Mouse (Mus musculus) bone marrow macrophage, adult 2 months (primary cell): ENCODE measurements around the gene Dguok. TPM values are rescaled to one million over a fixed set of nuclear protein-coding genes. Genes with fewer than 3 reads are reported as not detected.

ENCODE experiments used
- H3K27ac ChIP-seq: 2 replicates; pipeline ENCODE4 v1.5.1; 2012; ENCODE audit warnings: low read depth, low read length; ENCODE audit not compliant: insufficient read depth
- H3K4me1 ChIP-seq: 2 replicates; pipeline ENCODE4 v1.6.1; 2012; ENCODE audit warnings: low read length; ENCODE audit not compliant: control insufficient read depth, insufficient read depth
- H3K4me3 ChIP-seq: 2 replicates; pipeline ENCODE4 v1.5.1; 2012; ENCODE audit warnings: mild to moderate bottlenecking, low read length, moderate library complexity; ENCODE audit not compliant: insufficient read depth
- CTCF ChIP-seq: IDR thresholded peaks from 2 replicates; pipeline ENCODE4 v1.5.1; 2012; ENCODE audit warnings: low read depth, mild to moderate bottlenecking, low read length, moderate library complexity
- POLR2A ChIP-seq: IDR thresholded peaks from 2 replicates; pipeline ENCODE4 v1.6.1; 2012; ENCODE audit warnings: mild to moderate bottlenecking, low read depth, low read length, borderline replicate concordance
- polyA plus RNA-seq: library from polyadenylated mRNA; stranded (reverse); fragments of >200 nt; gene quantifications from 2 replicates; pipeline ENCODE4 v1.2.4, GENCODE M21; 2012; ENCODE audit not compliant: missing spikeins, insufficient read depth, insufficient read length

Gene Dguok
- polyA plus RNA-seq, 1 experiment: 61.5 TPM

DNA sequence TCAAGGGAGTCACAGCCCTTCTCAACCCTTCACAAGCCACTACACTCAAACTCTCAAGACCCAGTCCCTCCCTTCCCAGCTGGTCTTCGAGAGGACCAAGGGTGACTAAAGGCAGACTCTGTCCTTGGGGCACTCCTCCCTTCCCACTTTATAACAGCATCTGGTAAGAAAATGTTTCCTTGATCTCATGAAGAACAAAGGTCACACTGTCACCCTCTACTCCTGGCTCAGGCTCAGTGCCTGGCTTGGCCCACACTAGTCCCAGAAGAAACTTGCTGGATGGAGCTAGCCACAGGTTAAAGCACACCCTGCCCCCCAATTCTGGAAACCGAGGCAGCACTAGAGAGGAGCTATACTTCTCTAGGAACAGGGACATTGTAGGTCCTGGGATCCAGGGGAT, 61.0 kb downstream of the Dguok start:
- peaks cover 83% of the 10 kb centered on the region for H3K4me1 ChIP-seq
- no peak overlapping the region for H3K27ac ChIP-seq
- no peak overlapping the region for H3K4me3 ChIP-seq
- no peak for TF ChIP-seq CTCF
- no peak for TF ChIP-seq POLR2A

DNA sequence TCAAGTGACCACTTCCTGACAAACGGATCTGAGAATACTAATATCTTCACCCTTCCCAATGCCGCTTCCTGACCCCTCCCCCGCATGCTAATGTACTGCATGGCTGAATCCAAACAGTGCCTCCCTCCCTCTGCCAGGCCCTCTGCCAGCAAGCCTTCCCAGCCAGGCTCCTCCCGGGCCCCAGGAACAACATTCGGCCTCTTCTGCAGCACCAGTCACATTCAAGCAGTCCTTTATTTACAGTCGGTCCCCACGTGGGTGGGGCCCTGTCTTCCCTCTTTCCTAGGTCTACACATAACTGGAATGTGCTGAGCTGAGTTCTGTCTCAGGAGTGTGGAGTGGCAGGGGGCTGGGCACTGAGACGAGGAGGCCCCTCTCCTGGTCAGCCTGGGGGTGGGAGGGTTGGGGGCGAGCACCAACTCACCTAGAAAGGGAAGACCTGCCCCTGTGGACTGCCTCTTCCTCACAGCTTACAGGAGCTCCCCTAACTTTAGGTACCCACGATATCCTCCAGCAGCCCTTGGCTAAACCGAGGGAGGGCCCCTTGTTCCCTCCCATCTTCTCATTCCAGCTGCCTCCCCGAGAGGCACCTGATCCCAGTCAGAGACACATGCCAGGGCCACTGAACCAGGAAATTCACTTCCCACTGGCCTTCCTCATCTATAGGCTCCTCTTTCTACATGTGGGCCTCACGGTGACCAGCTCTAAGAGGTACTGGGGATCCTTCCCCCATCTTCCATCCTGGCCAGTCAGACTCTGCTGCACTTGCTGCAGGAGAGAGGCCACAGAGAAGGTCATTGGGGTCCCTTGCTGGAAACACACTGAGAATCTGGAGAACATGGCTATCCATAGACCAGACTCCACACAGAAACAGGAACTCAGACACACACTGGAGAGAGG, 63.1 kb downstream of the Dguok start:
- 0 out of 2 replicates have a peak overlapping the region, but pooled peaks have one; percentile 5 for H3K4me3 ChIP-seq
- no peak for TF ChIP-seq CTCF
- no peak for TF ChIP-seq POLR2A
- peak overlapping the region; percentile 70 for H3K27ac ChIP-seq
- peaks cover 77% of the 10 kb centered on the region for H3K4me1 ChIP-seq

DNA sequence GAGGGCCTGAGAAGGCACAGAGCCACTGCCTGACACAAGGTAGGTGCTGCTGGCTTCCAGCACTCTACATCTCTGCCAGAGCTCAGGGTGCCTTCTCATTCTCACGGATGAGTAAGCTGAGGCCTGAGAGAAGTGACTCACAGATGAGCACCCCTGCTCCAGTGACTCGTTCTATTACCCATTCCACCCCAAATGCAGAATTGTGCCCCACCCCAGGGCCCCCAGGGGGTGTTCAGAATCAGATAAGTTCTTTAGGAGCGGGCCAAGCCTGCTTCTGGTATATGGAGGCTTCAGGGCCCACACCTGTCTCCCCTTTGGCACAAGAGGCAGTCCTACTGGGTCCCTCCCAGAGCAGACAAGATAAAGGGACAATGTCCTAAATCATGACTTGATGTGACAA, 64.1 kb downstream of the Dguok start:
- peak overlapping the region; percentile 25 for H3K27ac ChIP-seq
- TF ChIP-seq POLR2A (no peak), CTCF (no peak)
- no peak overlapping the region for H3K4me3 ChIP-seq
- peaks cover 67% of the 10 kb centered on the region for H3K4me1 ChIP-seq

DNA sequence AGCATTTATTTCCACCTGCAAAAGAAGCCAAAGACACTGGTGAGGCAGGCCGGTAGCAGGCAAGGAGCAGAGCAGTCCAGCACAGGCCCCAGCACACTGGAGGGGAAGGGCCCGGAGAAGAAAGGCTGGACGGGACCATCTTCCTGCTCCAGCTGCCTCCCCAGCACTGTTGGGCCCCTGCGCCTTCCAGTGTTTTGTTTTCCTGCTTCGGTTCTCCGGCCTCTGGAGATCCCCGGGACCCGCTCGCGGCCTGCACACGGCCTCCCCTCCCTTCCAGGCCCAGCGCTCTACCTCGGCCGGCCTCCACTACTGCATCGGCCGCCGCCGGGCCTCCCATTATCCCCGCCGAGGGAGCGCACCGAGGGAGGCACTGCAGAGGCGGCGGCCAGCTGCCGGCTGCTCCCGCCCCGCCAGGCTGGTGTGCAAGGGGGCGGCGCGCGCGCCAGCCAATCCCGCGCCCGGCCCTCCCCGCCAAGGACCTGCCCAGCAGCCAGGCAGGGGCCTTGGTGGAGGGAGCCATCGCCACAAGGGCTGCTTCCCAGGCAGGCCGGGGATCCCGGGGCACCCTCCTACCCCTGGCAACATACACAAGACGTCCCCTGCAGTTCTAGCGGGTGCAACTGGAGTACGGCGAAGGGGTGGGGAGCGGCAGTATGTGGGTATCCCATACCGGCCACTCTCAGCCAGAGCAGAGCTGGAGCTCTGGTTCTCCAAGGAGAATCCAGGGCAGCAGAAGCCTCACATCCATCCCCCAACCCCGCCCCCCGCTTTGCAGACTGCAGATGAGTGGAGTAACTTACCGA, 65.3 kb downstream of the Dguok start:
- Histone ChIP-seq H3K4me1 (peaks cover 66% of the 10 kb centered on the region), H3K4me3 (peak overlapping the region; percentile 51), H3K27ac (peak overlapping the region; percentile 20; the same call in 1 of the 2 replicates)
- TF ChIP-seq POLR2A: no peak
- TF ChIP-seq CTCF: no peak

DNA sequence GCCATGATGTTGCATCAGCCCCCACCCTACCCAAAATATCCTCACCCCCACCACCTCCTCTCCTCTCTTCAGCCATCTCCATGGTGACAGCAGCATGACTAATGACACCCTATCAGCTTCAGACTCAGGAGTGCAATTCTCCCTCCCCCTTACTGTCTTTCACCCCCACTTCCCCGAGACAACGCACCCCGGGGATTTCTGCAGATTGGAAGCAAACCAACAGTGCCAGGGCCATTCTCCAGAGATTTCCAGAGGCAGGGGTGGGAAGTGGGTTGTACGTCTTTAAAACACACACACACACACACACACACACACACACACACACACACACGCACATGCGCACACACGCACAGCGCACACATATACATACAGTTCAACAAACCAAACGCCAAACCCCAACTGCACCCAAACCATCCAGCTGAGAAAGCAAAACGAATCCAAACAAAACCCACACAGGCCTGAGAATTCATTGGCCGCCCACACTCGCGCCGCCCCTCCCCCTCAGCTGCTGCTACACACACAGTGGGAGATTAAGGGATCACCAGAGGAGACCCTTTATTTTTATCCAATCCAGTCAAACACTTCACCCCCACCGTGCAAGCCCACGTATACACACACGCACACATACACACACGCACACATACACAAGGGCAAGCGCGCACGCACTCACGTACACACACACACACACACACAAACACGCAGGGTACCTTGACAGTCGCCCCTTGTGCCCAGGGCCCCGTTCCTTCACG, 66.1 kb downstream of the Dguok start:
- Histone ChIP-seq H3K4me1 (peaks cover 65% of the 10 kb centered on the region), H3K27ac (no peak overlapping the region; the same call in 1 of the 2 replicates)

DNA sequence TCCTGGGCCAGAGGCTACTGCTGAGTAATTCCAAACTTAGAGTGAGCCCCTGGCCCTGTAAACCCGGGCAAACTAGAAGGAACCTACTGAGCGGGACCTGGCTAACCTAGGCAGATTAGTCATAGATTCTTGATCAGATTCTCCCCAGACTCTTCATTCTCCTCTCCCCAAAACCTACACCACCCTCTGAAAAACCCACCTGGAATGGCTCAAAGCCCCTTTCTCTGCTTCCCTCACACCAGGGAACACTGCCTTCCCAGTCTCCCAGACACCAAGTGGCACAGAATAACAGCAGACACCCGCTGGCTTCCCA, 66.6 kb downstream of the Dguok start:
- H3K27ac ChIP-seq: no peak overlapping the region
- TF ChIP-seq POLR2A: no peak
- H3K4me1 ChIP-seq: peaks cover 65% of the 10 kb centered on the region
- H3K4me3 ChIP-seq: no peak overlapping the region

More for the DNA sequence above, 66.1 kb downstream of the Dguok start:
- peak overlapping the region; percentile 51 for H3K4me3 ChIP-seq
- no peak for TF ChIP-seq POLR2A

DNA sequence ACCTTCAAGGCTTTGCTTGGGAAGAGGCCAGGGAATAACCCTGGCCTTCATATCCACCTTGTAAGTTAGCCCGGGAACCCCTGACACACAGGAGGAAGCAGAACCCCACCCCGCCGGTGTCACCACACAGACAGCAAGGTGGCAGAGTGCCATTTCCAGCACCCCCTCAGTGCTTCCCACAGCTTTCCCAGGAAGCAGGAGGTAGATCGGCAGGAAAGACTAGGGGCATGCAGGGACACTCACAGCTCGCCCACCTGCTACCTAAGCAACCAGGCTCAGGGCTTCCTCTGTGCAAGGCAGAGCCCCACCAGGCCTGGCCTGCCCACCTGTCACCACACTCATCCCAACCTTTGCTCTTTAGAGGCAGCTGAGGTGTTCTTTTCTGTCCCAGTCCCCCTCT, 67.0 kb downstream of the Dguok start:
- H3K4me1 ChIP-seq: peaks cover 65% of the 10 kb centered on the region
- H3K27ac ChIP-seq: no peak overlapping the region
- H3K4me3 ChIP-seq: no peak overlapping the region
- TF ChIP-seq CTCF (no peak), POLR2A (no peak)

DNA sequence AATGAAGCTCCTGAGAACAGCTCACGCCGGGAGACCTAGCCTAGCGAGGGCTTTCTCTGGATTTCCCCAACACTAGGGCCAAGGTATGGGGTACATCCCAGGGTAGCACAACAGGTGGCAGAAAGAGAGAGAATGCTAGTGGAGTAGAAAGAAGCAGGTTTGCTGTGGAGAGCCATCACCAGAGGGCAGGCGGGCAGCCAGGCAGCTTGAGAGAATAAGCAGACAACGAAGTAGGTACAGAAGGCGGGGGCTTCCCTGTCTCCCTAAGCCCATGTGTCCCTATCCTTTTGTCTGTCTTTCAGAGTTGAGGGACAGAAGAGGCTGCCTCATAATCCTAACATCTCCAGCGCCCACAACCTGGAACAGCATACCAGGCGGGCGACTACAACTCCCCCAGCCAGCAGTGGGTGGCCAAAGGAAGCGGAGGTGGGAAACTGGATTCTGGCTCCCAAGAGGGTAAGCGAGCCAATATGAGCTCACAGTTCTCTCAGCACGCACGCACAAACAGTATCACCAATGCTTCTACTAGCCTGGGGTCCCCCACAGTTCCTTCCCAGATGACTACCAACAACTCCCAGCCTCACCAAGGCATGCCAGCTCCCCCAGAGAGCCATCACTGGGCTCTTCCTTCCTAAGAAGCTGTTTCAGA, 67.5 kb downstream of the Dguok start:
- Histone ChIP-seq H3K27ac (no peak overlapping the region), H3K4me3 (no peak overlapping the region), H3K4me1 (peaks cover 64% of the 10 kb centered on the region)
- TF ChIP-seq POLR2A: no peak
- no peak for TF ChIP-seq CTCF

DNA sequence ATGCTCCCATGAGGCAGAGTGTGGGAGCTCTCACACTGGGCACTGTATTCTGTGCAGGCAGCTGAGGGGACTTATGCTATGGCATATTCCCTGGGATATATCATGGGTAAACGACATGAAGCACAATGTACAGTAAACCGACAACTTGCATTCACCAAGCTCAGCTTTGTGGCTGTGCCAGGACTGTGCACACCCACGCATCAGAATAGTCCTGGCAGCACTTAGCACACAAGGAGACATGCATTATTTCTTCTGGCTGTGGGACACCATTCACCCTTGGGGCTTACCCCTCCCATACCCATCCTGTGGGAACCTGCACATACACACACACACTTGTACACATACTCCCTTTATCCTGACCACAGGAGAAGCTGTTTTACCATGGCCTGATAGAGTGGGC, 68.2 kb downstream of the Dguok start:
- peaks cover 64% of the 10 kb centered on the region for H3K4me1 ChIP-seq
- no peak for TF ChIP-seq POLR2A
- no peak for TF ChIP-seq CTCF
- H3K27ac ChIP-seq: no peak overlapping the region
- H3K4me3 ChIP-seq: no peak overlapping the region

DNA sequence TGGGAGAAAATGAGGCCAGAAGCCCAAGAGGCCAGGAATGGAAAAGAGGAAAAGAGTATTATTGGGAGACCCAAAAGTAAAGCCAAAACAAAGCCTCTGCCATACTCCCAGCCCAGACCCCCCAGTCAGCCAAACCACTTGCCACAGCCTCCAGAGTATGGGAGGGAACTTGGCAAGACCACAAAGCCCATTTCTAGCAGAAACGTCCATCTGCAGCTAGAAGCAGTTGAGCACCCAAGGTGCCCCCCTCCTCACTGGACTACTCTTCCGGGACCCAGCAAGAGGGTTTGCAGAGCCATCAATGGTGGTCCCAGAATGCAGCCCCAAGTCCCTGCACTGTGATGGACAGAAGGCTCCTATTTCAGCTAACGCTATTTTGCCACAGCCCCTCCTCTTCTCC, 69.0 kb downstream of the Dguok start:
- TF ChIP-seq CTCF (no peak), POLR2A (no peak)
- Histone ChIP-seq H3K4me1 (peaks cover 61% of the 10 kb centered on the region), H3K4me3 (no peak overlapping the region), H3K27ac (no peak overlapping the region)
